Mouse (Mus musculus): ENCODE measurements around the gene Emilin2. TPM values are rescaled to one million over a fixed set of nuclear protein-coding genes. Genes with fewer than 3 reads are reported as not detected.

Gene Emilin2
- polyA plus RNA-seq, 1 experiment: 2.6 TPM

GRCm38 (mm10) chr17:71206136-71206893 lies 105.5 kb downstream of the Emilin2 start:
- TF ChIP-seq POLR2A (IDR thresholded peaks at IDR 0.05; ENCODE audit: insufficient read depth, low read length): no peak
- H3K9me3 ChIP-seq (replicated peaks; ENCODE audit: control insufficient read depth, insufficient read depth, low read length, poor library complexity, severe bottlenecking): no peaks in the 10 kb centered on the region
- no peak overlapping the region for H3K4me3 ChIP-seq (ENCODE audit: low read depth, low read length)
- no peaks in the 10 kb centered on the region for H3K27me3 ChIP-seq (ENCODE audit: control insufficient read depth, insufficient read depth, low read length, poor library complexity, severe bottlenecking)
- no peaks in the 10 kb centered on the region for H3K36me3 ChIP-seq (ENCODE audit: control insufficient read depth, insufficient read depth, low read length, poor library complexity, severe bottlenecking)
- H3K4me1 ChIP-seq (ENCODE audit: control insufficient read depth, insufficient read depth, low read length): no peaks in the 10 kb centered on the region
- no peak overlapping the region for H3K9ac ChIP-seq (ENCODE audit: low read depth, poor library complexity, severe bottlenecking)
- no peak overlapping the region for H3K27ac ChIP-seq (ENCODE audit: insufficient read depth, low read length)

GRCm38 (mm10) chr17:71204809-71205091 lies 107.0 kb downstream of the Emilin2 start:
- no peak overlapping the region for H3K27ac ChIP-seq (ENCODE audit: insufficient read depth, low read length)
- no peak overlapping the region for H3K9ac ChIP-seq (ENCODE audit: low read depth, poor library complexity, severe bottlenecking)
- no peaks in the 10 kb centered on the region for H3K9me3 ChIP-seq (replicated peaks; ENCODE audit: control insufficient read depth, insufficient read depth, low read length, poor library complexity, severe bottlenecking)
- TF ChIP-seq POLR2A (IDR thresholded peaks at IDR 0.05; ENCODE audit: insufficient read depth, low read length) (no peak), CTCF (IDR thresholded peaks at IDR 0.05; ENCODE audit: low read depth, low read length) (no peak), EP300 (IDR thresholded peaks at IDR 0.05; ENCODE audit: insufficient read depth, low read depth, low read length) (no peak)
- H3K4me3 ChIP-seq (ENCODE audit: low read depth, low read length): no peak overlapping the region
- H3K27me3 ChIP-seq (ENCODE audit: control insufficient read depth, insufficient read depth, low read length, poor library complexity, severe bottlenecking): no peaks in the 10 kb centered on the region
- H3K4me1 ChIP-seq (ENCODE audit: control insufficient read depth, insufficient read depth, low read length): no peaks in the 10 kb centered on the region
- H3K36me3 ChIP-seq (ENCODE audit: control insufficient read depth, insufficient read depth, low read length, poor library complexity, severe bottlenecking): no peaks in the 10 kb centered on the region

GRCm38 (mm10) chr17:71203998-71204808 lies 107.6 kb downstream of the Emilin2 start:
- Histone ChIP-seq H3K4me3 (ENCODE audit: low read depth, low read length) (no peak overlapping the region), H3K27me3 (ENCODE audit: control insufficient read depth, insufficient read depth, low read length, poor library complexity, severe bottlenecking) (no peaks in the 10 kb centered on the region), H3K27ac (ENCODE audit: insufficient read depth, low read length) (no peak overlapping the region), H3K36me3 (ENCODE audit: control insufficient read depth, insufficient read depth, low read length, poor library complexity, severe bottlenecking) (no peaks in the 10 kb centered on the region), H3K9me3 (replicated peaks; ENCODE audit: control insufficient read depth, insufficient read depth, low read length, poor library complexity, severe bottlenecking) (no peaks in the 10 kb centered on the region), H3K9ac (ENCODE audit: low read depth, poor library complexity, severe bottlenecking) (no peak overlapping the region), H3K4me1 (ENCODE audit: control insufficient read depth, insufficient read depth, low read length) (no peaks in the 10 kb centered on the region)
- TF ChIP-seq EP300 (IDR thresholded peaks at IDR 0.05; ENCODE audit: insufficient read depth, low read depth, low read length) (no peak), CTCF (IDR thresholded peaks at IDR 0.05; ENCODE audit: low read depth, low read length) (no peak), POLR2A (IDR thresholded peaks at IDR 0.05; ENCODE audit: insufficient read depth, low read length) (no peak)

Other genes starting within 250 kb of the Emilin2 start
- 15.8 and 19.2 TPM in 2 replicates for gene Lpin2, start 129.4 kb downstream of the Emilin2 start, polyA plus RNA-seq (2011; ENCODE audit: insufficient read depth, insufficient read length, low read depth, missing spikeins)
- gene Gm4707, start 147.9 kb upstream of the Emilin2 start, polyA plus RNA-seq (2011; ENCODE audit: insufficient read depth, insufficient read length, low read depth, missing spikeins): 5.2 and 5.7 TPM in 2 replicates
- gene Smchd1, start 163.4 kb upstream of the Emilin2 start, polyA plus RNA-seq (2011; ENCODE audit: insufficient read depth, insufficient read length, low read depth, missing spikeins): 107 and 113 TPM in 2 replicates
- 57.2 and 58.6 TPM in 2 replicates for gene Ndc80, start 214.9 kb upstream of the Emilin2 start, polyA plus RNA-seq (2011; ENCODE audit: insufficient read depth, insufficient read length, low read depth, missing spikeins)
- gene Spdya, start 240.1 kb upstream of the Emilin2 start, polyA plus RNA-seq (2011; ENCODE audit: insufficient read depth, insufficient read length, low read depth, missing spikeins): not detected in 2 replicates